Mouse (Mus musculus) kidney, postnatal 14 days (tissue): ENCODE measurements around the gene Hspb1.

Experiments
- DNase-seq: peaks from one replicate; pipeline ENCODE4 v3.0.0; 2022; ENCODE audit warnings: mixed read lengths

Hspb1 gene

DNA sequence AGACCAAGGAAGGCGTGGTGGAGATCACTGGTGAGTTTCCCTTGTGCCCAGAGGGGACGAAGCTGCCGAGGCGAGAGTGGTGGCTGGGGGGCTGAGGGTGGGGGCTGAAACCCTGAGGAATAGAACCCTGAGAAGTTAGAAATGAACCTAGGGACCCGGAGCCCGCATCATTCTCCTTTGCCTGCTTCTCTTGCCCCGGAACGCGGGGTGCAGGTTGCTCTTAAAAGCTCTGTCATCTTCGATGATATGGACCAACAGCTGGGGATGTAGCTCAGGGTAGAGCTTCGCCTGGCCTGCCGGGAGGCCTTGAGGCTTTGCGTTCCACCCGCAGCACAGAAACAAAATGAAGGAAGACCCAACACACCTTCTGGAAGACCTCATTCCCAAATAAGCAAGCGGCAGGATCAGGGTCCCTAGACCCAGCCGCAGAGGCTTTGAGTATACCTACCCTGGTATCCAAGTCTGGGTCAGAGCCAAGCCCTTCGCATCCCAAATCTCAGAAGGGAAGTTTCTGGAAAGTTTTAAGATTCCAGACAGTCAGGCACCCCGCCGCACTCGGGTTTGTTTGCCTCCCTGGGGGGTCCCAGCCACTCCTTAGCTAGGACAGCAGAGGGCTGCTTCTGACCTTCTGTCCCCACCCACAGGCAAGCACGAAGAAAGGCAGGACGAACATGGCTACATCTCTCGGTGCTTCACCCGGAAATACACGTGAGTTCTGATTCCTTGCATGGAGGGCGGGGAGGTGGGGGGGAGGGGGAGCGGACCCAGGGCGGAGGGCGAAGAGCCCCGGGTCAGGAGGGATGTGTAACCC is 891 bp downstream of the Hspb1 start:
- peak; percentile 21 for DNase-seq

DNA sequence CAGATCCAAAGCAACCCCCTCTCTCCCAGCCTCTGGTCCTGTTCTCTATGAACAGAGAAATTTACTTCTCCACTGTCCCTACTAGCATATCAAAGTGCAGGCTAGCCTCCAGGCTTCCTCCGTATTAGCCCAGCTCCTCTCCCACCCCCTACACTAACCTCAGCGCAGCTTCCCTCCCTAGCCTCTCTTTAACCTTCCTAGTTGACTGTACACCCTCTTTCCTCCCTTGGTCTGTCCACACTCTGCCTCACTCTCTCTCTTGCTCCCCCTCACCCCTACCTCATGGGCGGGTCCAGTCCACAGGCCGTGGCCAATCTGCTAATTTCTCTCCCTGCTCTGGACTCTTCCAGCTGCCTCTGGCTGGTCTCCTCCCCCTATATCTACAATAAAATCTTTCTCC is 2.6 kb downstream of the Hspb1 start:
- no peak for DNase-seq

DNA sequence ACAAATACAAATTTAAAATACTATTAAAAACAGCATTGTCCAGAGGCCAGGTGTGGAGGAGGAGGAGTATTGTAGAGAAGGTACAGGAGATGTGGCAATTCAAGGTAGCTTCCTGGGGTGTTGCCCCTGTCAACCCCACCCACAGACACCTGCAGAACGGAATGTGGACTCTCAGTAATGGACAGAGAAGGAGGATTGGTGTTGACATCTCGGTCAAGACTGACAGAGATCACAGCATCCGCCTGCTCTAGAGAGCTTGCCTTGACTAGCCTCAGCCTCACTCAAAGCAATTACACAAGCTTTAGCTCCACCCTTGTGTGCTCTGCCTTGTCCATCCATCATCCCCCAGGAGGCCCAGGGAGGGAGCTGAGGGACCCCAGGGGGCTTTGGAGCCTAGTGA is 3.2 kb downstream of the Hspb1 start:
- no peak for DNase-seq

DNA sequence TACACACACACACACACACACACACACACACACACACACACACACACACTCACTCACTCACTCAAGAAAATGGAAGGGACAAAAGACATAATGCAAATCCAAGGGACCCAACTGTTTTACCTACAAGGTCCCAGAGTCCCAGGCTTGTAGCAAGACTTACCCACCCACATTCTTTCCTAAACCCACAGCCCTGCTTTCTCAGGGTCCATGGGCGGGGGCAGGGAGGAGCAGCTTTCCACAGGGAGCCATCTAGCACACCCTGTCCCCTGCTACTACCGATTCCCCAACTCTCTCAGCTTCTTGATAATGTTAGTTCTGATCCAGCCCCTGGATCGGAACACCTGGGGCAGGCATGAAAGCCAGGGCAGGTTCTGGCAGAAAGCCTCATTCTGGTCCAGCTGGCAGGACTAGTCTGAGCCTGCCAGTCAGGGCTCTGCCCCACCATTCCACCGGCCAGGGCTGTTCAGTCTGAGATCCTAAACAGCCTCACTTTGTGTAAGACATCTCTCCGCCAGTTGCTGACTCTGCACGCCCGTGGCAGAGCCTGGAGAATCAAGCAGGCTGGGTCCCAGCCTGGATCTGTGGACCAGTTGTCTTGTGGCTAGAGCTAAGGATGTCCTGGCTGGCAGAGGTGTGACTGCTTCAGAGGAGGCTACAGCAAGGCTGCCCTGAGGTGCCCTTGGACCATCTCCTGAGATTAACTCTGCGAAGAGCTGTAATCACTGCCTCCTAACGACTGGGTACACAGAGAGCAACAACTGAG is 5.1 kb downstream of the Hspb1 start:
- DNase-seq: no peak

DNA sequence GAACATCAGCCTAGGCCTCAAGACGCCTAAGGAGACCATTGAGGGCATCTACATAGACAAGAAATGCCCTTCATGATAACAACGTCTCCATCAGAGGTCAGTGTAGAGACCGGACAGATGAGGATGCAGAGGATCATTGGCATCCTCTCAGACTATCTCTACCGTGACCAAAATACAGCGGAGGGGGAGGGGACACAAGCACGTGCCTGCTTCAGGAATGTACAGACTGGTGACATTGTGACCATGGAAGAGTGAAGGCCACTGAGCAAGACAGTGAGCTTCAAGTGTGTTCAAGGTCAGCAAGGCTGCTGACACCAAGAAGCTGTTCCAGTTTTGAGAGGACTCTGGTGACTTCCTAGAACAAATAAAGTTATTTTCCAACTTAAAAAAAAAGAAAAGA is 7.2 kb downstream of the Hspb1 start:
- DNase-seq: no peak

DNA sequence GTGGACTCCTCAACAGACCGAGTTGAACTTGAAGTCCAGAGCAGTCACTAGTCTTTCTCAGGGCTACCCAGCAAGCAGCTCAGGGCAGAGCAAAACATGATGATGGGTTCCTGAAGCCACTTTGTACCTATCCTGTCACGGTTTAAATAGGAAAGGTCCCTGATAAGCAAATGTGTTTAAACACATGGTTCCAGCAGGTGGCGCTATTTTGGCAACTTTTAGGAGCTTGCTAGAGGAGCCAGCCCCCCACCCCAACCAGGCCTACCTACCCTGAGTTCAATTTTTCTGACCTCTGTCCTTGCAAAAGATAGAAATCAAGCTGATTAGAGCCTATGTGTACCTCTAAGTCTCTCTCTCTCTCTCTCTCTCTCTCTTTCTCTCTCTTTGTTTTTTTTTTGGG is 10.3 kb downstream of the Hspb1 start:
- peak; percentile 47 for DNase-seq

DNA sequence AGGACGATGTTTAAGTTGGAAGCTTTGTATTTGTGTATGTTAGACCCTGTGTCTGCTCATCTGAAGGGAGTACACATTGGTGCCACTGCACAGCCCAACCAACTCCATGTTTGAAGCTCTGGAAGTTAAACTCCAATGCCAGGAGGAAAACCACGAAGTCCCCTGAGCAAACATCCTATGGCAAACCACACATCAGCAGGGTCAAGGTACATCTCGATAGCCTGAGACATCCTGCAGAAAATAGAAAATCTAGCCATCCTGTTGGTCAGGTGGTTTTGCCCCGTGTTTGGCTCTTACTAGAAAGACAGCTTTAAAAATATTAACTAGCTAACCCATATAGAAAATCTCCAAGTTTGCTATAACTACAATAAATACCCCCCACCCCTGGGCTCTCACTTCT is 11.3 kb downstream of the Hspb1 start:
- DNase-seq: no peak

DNA sequence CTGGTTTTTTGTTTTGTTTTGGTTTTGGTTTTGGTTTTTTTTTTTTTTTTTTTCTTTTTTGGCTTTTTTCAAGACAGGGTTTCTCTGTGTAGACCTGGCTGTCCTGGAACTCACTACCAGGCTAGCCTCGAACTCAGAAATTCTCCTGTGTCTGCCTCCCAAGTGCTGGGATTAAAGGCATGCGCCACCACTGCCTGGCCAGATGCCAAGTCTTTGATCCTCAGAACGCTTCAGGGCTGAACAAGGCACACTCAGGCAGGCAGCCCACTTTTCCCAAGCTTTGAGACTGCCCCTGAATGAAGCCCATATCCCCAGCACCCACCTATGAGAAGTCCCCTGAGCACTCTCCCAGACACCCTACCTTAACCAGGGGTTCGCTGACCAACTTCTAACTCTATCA is 12.1 kb downstream of the Hspb1 start:
- DNase-seq: no peak

DNA sequence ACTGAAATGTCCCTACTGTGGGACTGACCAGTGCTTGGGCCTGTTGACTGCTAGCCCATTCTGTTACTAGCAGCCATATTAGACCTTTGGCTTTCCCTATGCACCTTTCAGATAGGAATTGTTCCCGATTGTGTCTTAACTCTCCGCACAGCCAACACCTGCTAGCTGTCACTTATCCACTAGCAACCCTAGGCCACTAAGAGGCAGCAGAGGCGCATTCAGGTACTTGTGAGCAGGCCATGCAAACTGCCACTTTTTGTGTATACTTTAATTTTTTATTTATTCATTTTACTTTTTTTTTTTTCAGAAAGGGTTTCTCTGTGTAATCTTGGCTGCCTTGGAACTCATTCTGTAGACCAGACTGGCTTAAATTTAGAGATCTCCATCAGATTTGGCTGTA is 13.0 kb downstream of the Hspb1 start:
- DNase-seq: no peak

DNA sequence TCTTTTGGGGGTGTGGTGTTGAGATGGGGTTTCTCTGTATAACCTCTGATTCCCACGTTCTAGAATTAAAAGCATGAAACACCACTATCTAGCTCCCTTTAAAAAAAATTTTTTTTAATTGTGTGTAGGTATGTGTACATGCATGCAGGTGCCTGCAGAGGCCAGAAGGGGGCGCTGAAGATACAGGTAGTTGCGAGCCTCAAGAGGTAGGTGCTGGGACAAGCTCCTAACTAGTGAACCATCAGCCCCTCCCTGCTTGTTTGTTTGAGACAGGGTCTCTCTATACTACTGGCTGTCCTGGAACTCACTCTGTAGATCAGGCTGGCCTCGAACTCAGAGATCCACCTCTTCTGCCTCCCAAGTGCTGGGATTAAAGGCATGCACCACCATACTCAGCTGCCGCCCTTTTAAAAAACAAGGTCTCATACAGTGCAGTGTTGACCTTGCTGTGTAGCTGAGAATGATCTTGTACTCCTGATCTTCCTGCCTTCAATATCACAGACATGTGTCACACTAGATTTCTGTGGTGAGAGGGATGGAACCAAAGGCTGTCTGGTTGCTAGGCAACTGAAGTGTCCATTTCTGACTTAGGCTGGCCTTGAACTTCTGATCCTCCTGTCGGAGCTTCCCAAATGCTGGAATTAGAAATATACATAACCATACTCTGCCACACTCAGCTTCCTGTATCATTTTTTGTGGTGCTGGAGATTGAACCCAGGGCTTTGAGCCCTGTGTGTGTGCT is 13.8 kb downstream of the Hspb1 start:
- DNase-seq: no peak

DNA sequence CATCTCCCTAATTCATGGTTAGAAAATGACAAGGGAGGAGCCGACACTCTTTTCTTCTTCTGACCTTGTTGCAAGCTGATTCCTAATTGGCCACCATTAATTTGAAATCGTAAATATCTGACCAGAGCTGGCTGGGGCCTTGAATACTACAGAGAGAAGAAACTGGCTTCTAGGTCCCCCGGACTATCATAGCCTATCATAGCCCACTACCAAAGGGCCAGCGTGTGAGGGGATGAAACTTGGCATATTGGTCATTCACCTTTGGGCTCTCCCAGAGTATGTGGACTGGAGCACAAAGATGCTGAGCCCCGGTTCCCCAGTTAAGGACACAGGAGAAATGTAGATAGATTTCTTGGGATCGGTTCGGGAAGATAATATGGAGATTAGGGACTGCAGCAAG is 15.3 kb downstream of the Hspb1 start:
- no peak for DNase-seq

DNA sequence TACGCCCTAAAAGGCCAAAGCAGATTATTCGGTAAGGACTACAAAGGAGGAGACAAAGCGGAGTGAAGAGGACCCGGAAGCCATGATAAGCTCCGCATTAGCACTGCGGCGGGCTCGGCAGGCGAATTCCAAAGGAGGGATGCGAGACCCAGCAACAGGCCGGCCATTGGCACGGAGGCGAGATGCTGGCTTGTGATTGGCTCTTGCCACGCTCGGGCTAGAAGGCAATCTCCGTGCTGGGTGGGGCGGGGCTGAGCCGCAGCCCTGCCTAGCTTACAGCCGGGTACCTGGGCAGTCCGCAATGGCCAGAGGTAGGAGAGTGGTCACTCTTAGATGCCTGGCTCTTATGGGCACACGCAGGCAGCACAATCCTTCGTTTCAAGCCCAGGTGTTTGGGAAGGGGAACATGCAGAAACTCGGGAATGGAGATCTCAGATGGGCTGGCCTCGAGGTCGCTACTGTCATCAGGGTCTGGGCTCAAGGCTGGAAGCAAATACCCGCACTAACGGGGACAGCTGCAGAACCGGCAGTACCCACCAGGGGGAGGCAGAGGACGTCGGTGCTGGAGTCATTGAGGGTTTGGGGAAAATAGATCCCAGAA is 15.9 kb downstream of the Hspb1 start:
- peak; percentile 93 for DNase-seq

DNA sequence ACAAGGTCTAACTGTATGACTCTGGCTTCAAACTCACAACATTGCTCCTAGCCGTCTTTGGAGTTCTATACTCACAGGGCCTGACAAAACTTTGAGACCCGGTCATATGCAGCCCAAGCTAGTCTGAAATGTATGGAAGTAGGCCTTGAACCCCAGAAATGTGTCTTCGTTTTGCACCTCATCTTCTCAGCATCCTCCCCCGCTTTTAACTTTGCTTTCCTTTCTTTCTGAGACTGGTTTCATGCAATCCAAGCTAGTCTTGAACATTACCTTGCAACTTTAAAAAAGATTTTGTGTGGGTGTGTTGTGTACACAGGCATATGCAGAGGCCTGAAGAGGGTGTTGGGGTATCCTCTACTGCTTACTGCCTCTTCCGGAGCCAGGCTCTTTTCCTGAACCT is 16.5 kb downstream of the Hspb1 start:
- no peak for DNase-seq

DNA sequence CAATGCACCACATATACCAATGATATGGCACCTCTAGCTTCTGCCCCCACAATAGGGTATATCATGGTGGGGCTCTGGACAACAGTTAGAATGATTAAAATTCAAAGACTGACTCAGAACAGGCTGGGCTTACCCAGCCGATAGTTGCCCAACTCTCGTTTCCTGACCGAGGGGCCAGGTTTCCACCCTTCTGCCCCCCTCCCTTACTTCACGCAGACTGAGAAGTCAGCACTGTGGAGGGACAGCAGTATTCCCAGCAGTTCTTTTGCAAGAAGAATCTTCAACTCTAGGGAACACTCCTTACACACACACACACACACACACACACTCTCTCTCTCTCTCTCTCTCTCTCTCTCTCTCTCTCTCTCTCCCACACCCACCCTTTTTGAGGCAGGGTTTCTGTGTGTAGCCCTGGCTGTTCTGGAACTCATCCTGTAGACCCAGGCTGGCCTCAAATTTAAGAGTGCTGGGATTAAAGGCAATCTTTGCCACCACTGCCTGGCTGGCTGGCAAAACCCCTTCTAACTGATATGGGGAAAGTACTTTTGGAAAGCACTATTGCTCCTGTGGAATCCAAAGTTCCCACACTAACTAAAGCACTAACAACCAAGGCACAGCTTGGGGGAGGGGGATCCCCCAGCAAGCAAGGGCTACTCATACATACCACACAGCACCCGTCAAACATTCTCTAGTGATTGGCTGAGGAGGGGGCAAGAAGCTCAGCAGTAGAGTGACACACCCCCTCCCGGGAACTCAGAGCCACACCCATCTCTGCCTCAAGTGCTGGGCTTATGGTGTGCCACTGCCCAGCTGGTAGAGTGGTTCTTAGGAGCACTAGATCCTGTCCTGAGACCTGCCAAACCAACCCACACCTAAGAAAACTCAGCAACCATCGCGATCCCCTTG is 17.9 kb downstream of the Hspb1 start:
- no peak for DNase-seq

DNA sequence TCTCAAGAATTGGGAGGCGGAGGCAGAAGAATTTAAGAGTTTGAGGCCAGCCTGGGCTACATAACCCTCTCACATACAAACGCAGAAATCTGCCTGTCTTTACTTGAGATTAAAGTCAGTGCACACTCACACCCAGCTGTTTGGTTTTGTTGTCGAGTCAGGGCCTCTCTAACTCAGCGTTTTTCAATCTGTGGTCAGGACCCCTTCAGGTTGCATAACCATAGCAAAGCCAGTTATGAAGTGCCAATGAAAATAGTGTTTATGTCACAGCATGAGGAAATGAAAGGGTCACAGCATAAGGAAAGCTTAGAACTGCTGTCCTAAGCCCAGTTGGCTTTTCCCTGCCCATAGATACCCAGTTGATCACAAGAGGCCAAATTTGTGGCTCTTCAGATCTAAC is 19.1 kb downstream of the Hspb1 start:
- DNase-seq: no peak

DNA sequence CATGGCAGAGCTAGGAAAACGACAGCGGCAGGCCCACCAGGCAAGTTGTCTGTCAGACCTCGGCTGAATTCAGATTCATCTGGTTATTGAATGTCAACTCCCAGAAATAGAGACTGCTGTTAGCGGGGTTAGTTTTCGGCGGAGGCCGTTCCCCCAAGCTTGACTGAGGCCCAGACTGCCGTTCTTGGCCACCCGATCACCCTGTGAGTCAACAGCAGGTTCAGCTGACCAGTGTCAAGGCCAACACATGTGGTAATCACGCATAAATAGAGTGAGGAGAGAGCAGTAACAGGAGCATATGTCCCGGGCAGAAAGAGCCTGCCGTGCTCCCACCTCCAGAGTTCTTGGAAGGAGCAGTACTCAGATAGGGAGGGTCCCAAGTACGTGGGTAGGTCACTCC is 19.5 kb downstream of the Hspb1 start:
- no peak for DNase-seq

DNA sequence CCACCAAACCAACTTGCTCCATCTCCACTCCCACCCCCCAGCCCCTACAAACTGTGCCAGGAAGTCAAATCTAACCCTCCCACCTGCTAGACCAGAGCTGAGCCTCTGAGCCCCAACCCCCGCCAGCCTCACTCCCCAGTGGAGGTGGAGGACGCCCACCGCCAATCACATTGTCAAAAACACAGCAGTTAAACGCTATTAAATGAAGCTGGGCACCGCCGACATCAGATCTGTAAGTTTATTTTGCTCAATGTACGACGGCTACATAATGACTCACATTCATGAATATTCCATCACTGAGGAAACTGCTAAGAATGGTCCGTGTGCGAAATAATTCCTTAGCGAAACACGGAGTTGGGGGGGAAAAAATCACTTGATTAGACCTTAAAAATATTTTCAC is 20.5 kb downstream of the Hspb1 start:
- no peak for DNase-seq

DNA sequence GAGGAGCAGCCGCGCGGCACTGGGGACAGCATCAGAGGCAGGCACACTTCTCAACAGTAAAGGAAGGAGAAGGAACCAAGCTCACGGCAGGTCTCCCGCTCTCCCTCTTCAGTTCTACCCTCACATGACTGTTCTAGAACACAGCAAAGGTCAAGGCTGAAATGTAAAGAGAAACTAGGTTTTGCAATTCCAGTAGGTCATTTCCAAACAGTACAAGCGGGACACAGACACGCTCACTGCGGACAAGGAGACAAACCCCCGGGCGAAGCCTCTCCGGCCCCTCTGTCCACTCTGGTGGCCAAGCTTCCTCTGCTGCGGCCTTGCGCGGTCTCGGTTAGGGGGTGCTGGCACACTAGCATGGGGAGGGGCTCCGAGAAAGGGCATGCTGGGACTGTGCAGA is 21.3 kb downstream of the Hspb1 start:
- DNase-seq: no peak

DNA sequence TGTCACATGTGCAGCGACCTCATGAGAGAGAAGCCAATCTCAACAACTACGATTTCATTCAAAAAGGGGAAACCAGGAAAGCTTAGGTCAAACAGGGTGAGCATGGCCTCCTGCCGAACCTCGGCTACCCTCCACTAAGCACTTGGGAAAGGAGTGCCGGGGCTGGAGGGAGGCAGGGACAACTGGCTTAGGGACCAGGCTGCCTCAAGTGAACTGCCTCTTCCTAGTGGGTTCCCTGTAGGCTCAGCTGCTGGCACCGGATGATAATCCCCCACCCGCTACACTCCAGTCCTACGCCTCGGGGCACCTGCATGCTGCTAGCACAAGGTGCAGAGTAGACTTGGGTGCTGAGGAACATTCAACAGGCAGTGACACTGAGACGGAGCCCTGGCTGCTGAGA is 21.9 kb downstream of the Hspb1 start:
- DNase-seq: no peak

DNA sequence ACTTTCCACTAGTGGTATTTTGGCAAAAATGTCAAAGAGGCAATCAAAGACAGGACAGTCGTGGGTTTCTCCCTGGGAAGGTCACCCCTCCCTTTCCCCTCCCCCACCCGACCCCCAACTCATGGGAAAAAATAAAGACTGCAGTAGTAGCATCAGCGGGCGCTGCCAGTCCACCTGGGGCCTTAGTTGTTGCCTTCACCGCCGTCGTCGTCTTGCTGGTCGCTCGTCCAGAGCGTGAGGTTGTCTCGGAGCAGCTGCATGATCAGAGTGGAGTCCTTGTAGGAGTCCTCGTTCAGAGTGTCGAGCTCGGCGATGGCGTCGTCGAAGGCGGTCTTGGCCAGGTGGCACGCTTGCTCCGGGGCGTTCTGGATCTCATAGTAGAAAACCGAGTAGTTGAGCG is 23.1 kb downstream of the Hspb1 start:
- DNase-seq: no peak

DNA sequence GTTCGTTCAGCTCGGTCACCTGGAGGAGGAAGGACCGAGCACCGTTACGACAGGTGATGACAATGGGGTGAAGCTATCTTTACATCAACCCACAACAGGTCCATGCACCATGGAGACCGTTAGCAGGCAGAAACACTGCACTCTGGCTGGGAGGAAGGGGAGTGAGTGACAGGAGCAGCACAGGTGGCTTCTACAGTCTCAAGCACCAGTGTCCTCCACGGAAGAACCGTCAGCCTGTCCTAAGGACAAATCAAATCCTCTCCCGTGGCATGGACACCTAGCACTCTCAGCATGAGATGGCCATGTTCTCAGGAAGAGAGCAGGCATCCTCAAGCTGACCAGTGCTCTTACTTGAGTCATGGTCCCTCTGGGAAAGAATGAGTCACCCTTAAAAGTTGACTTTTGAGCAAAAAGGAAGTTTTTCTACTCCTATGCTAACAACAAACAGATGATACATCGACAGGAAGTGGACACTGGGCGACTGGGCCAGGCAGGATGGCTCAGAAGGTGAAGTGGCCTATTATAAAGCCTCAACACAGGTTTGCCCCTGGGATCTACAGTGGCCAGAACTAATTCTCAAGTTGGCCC is 24.0 kb downstream of the Hspb1 start:
- DNase-seq: no peak

DNA sequence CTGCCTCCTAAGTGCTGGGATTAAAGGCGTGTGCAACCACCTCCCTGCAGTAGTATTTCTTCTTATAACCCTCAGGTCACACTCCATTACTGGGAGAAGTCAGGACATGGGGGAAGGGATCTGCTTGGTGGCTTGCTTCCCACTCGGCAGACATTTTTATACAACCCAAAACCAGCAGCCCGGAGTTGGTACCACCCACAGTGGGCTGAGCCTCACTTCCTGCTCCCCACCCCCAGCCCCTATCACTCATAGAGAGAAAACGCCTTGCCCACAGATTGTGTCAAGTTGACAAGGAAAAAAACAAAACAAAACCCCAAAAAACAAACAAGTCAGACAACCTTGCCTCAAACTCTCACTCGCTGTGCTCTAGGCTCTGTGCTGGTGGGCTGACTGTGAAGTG is 25.5 kb downstream of the Hspb1 start:
- DNase-seq: no peak
